8 mouse cellular contexts compared by ENCODE assay signal in the genomic region with DNA sequence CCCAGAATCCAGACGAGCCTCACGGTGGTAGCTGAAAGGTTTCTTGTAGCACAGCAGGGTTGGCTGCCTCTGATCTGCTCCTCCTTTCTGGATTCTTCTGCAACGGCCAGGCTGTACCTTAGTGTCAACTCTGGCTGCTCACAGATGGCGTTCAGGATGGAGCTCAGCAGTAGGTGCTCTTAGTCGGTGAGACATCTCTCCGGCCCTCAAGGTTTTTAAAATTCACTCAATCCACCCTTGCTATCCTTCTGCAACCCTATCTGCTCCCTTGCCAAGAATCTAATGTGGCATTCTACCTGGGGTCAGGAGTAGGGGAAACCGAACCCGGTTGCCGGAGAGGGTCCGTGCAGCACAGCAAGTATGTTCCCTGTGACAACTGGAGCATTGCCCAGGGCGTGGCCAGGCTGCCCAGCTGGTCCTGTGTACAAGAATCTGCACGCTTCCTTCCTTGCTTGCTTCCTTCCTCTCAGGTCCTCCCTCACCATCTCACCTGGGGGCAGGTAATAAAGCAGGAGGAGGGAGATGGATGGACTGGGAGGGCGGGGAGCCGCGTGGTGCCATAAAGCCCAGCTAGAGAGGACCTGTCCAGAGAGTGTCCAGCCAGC. TPM values are rescaled to one million over a fixed set of nuclear protein-coding genes. Genes with fewer than 3 reads are reported as not detected.
A peak's percentile ranks its signal among the peaks of the same experiment; 100 is the strongest.
DNase-seq lines count a peak whose midpoint lies in the region; ATAC-seq and TF ChIP-seq lines count a peak whose summit lies in the region.

Gene Bhlha9 (plus strand): TSS at position 600 of the 605 bp plus-strand sequence.

- 52% methylated on average over 15 of the region's 15 CpGs for WGBS in heart, embryonic 13.5 days
- 54% methylated on average over 15 of the region's 15 CpGs for WGBS in embryonic facial prominence, embryonic 15.5 days
- 55% methylated on average over 15 of the region's 15 CpGs for WGBS in limb, embryonic 14.5 days

- DNase-seq in heart, adult 11 months, result no peak
- no peak for DNase-seq in ES-E14 (ENCODE audit: low read depth, low spot score)
- no peak for DNase-seq in limb, embryonic 14.5 days (ENCODE audit: low spot score)
- no peak for DNase-seq in right cerebral cortex, adult 18-20 months
- DNase-seq in left cerebral cortex, postnatal 36 days (ENCODE audit: low spot score in 2 of 2), result no peak

- in situ Hi-C loops in ES-E14 (cut with MboI; ENCODE audit: low sequenced_read_pairs in 2 of 2, unreplicated experiment in 2 of 2), result no loop called here

- ATAC-seq in heart, embryonic 13.5 days (ENCODE audit: extremely low read depth, insufficient number of reproducible peaks, low FRiP score, low TSS enrichment), result no peak
- ATAC-seq in embryonic facial prominence, embryonic 15.5 days (ENCODE audit: insufficient number of reproducible peaks, low FRiP score, low TSS enrichment, low read depth), result no peak
- ATAC-seq in limb, embryonic 14.5 days (ENCODE audit: low FRiP score, low read depth), result no peak
- ATAC-seq in activated CD4-positive, CD25-positive, alpha-beta regulatory T cell, adult 4 months, result no peak

- no peak for TF ChIP-seq POLR2A in limb, embryonic 14.5 days (IDR thresholded peaks at IDR 0.05; ENCODE audit: borderline replicate concordance, extremely low read depth, insufficient read depth, insufficient read length)

- intact Hi-C loops in left cerebral cortex, postnatal 36 days (cut with DNase I), result no loop called here

- peaks cover 12% of the 10 kb centered on the region for H3K4me1 ChIP-seq in heart, embryonic 13.5 days
- 0 out of 4 replicates have a peak, but pooled peaks cover 0 to 3% of the 10 kb centered on the region in 2 experiments for H3K4me1 ChIP-seq in ES-E14 (ENCODE audit: control insufficient read depth in 2 of 2, insufficient read depth in 2 of 2, low read length in 2 of 2, poor library complexity in 1 of 2)
- H3K4me1 ChIP-seq in embryonic facial prominence, embryonic 15.5 days, result peaks cover 13% of the 10 kb centered on the region
- H3K4me1 ChIP-seq in limb, embryonic 14.5 days (ENCODE audit: control insufficient read depth, insufficient read depth, low read length), result peaks cover 6% of the 10 kb centered on the region; the same call in 1 of the 2 replicates

- peak within 1 kb of the TSS; percentile 70 for H3K4me2 ChIP-seq in heart, embryonic 13.5 days
- peak within 1 kb of the TSS; percentile 67 for H3K4me2 ChIP-seq in embryonic facial prominence, embryonic 15.5 days (replicated peaks)
- peak within 1 kb of the TSS; percentile 74 for H3K4me2 ChIP-seq in limb, embryonic 14.5 days (replicated peaks; ENCODE audit: low read depth, low read length, severe bottlenecking)

- H3K27ac ChIP-seq in heart, embryonic 13.5 days (replicated peaks), result no peak within 1 kb of the TSS
- H3K27ac ChIP-seq in ES-E14 (ENCODE audit: insufficient read depth, low read depth, low read length, poor library complexity, severe bottlenecking), result no peak within 1 kb of the TSS
- H3K27ac ChIP-seq in embryonic facial prominence, embryonic 15.5 days (replicated peaks), result no peak within 1 kb of the TSS
- H3K27ac ChIP-seq in limb, embryonic 14.5 days (replicated peaks; ENCODE audit: low read depth, low read length), result no peak within 1 kb of the TSS

- no peaks in the 10 kb centered on the region for H3K36me3 ChIP-seq in heart, embryonic 13.5 days
- H3K36me3 ChIP-seq in ES-E14 (ENCODE audit: control insufficient read depth, insufficient read depth, low read length, poor library complexity, severe bottlenecking), result no peaks in the 10 kb centered on the region
- H3K36me3 ChIP-seq in embryonic facial prominence, embryonic 15.5 days, result no peaks in the 10 kb centered on the region
- no peaks in the 10 kb centered on the region for H3K36me3 ChIP-seq in limb, embryonic 14.5 days (ENCODE audit: control insufficient read depth, insufficient read depth, low read length)

- peaks cover 92% of the 10 kb centered on the region for H3K27me3 ChIP-seq in heart, embryonic 13.5 days (replicated peaks)
- H3K27me3 ChIP-seq in embryonic facial prominence, embryonic 15.5 days, result peaks cover 83% of the 10 kb centered on the region
- peaks cover 58% of the 10 kb centered on the region for H3K27me3 ChIP-seq in limb, embryonic 14.5 days (ENCODE audit: control insufficient read depth, insufficient read depth, low read length)

- no peaks in the 10 kb centered on the region for H3K9me3 ChIP-seq in heart, embryonic 13.5 days
- H3K9me3 ChIP-seq in ES-E14 (ENCODE audit: control insufficient read depth, insufficient read depth, low read depth, low read length), result no peaks in the 10 kb centered on the region
- no peaks in the 10 kb centered on the region for H3K9me3 ChIP-seq in embryonic facial prominence, embryonic 15.5 days (replicated peaks)
- H3K9me3 ChIP-seq in limb, embryonic 14.5 days (ENCODE audit: control insufficient read depth, low read length), result no peaks in the 10 kb centered on the region

- H3K4me3 ChIP-seq in heart, embryonic 13.5 days, result peak within 1 kb of the TSS; percentile 47
- peak within 1 kb of the TSS; percentile 65 to 67 for H3K4me3 ChIP-seq in ES-E14 (ENCODE audit: insufficient read depth in 1 of 2, low read depth in 1 of 2, low read length in 2 of 2, poor library complexity in 1 of 2, severe bottlenecking in 1 of 2)
- H3K4me3 ChIP-seq in embryonic facial prominence, embryonic 15.5 days (replicated peaks), result peak within 1 kb of the TSS; percentile 40
- H3K4me3 ChIP-seq in limb, embryonic 14.5 days (replicated peaks; ENCODE audit: low read length), result peak within 1 kb of the TSS; percentile 40

- H3K9ac ChIP-seq in heart, embryonic 13.5 days, result peak within 1 kb of the TSS; percentile 56; the same call in 1 of the 2 replicates
- H3K9ac ChIP-seq in ES-E14 (ENCODE audit: insufficient read depth, low read depth, low read length, poor library complexity, severe bottlenecking), result peak within 1 kb of the TSS; percentile 59
- H3K9ac ChIP-seq in embryonic facial prominence, embryonic 15.5 days, result peak within 1 kb of the TSS; percentile 9; the same call in 1 of the 2 replicates
- H3K9ac ChIP-seq in limb, embryonic 14.5 days (ENCODE audit: low read depth, low read length, severe bottlenecking), result peak within 1 kb of the TSS; percentile 50

TF ChIP-seq in ES-E14, 5 proteins besides CTCF, POLR2A, EP300 and RAD21:
- TF ChIP-seq ZC3H11A (IDR thresholded peaks at IDR 0.05; ENCODE audit: borderline replicate concordance, low read depth, low read length) (no peak), HCFC1 (IDR thresholded peaks at IDR 0.05; ENCODE audit: borderline replicate concordance, insufficient read depth, low read length) (no peak), ZNF384 (IDR thresholded peaks at IDR 0.05; ENCODE audit: low read depth, low read length) (no peak), CHD2 (IDR thresholded peaks at IDR 0.05; ENCODE audit: low read depth, low read length) (no peak), MAFK (IDR thresholded peaks at IDR 0.05; ENCODE audit: insufficient read depth, low read depth, low read length) (no peak)
TF ChIP-seq in ES-E14: peak in this region for 0.

RNA-seq across cellular contexts. Expression of gene Bhlha9, which starts in this region (rescaled TPM):
- polyA plus RNA-seq in heart, embryonic 13.5 days (2015; fragmentation: Nextera tagmentation; extraction: Ambion mirVana), result 0.20 and 0.28 TPM in 2 replicates
- not detected in 2 replicates for total RNA-seq in ES-E14 (2012; rRNA removed)
- polyA plus RNA-seq in embryonic facial prominence, embryonic 15.5 days (2015; fragmentation: Nextera tagmentation; extraction: Ambion mirVana), result 0.36 and 0.46 TPM in 2 replicates
- 1.9 and 2.4 TPM in 2 replicates for polyA plus RNA-seq in limb, embryonic 14.5 days (2012; rRNA removed)
- polyA plus RNA-seq in limb, embryonic 14.5 days (2014; fragmentation: Nextera tagmentation; extraction: Ambion mirVana), result 2.2 and 2.5 TPM in 2 replicates
- total RNA-seq in left cerebral cortex, postnatal 36 days (2021), result 1 to 10 TPM; 2.1 to 4.0 TPM
- not detected for polyA plus RNA-seq in activated CD4-positive, CD25-positive, alpha-beta regulatory T cell, adult 4 months (2017; shearing (Covaris generic))

Comparison
In these comparisons a context has a peak if more than half of its experiments do, and no peak if none do; other contexts are left out.
1. H3K9ac ChIP-seq: peak in every context shown above with its lines; median percentile 59 in ES-E14; 56 in heart, embryonic 13.5 days; 50 in limb, embryonic 14.5 days; 9 in embryonic facial prominence, embryonic 15.5 days.